Mouse (Mus musculus) testis, adult 2 months (tissue): ENCODE data around the gene Fbxl13.

ENCODE experiments used
- CTCF ChIP-seq: fragments of 200-500 bp; IDR thresholded peaks from 2 replicates; pipeline ENCODE4 v1.5.1; 2012; ENCODE audit warnings: low read depth, mild to moderate bottlenecking, inconsistent platforms, low read length, moderate library complexity; ENCODE audit not compliant: control insufficient read depth, insufficient read depth, insufficient replicate concordance
- POLR2A ChIP-seq: fragments of 200-500 bp; IDR thresholded peaks from 2 replicates; pipeline ENCODE4 v1.6.1; 2012; ENCODE audit warnings: low read depth, mild to moderate bottlenecking, inconsistent platforms, low read length, moderate library complexity; ENCODE audit not compliant: control insufficient read depth

GRCm38 (mm10) chr5:21487306-21487705 lies 158.1 kb downstream of the Fbxl13 start:
- TF ChIP-seq CTCF: no peak
- no peak for TF ChIP-seq POLR2A
